Mouse (Mus musculus): ENCODE measurements around the gene Lrp5. TPM values are rescaled to one million over a fixed set of nuclear protein-coding genes. Genes with fewer than 3 reads are reported as not detected.

Lrp5 gene
- total RNA-seq, 1 experiment from 2014 or later, result 14.0 TPM

DNA sequence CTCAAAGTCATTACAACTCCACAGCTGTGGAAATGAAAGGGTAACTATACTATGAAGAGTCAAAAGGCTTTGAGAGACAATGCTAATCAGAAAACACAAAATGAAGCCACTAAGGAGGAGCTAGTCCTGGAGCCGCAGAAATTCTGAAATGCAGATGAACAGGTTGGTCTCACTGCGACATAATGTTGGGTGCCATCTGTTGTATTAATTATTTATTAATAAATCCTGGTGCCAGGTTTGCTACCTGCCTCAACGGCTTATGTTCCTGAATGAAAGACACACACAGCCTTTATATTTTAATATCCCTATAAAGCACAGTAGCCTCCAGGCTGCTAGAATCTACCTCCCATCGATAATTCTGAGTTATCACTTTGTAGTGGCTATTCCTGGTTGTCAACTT lies 143.8 kb downstream of the Lrp5 start:
- no peak for ATAC-seq (replicated peaks; ENCODE audit: insufficient number of reproducible peaks, low FRiP score, low TSS enrichment, poor library complexity, severe bottlenecking)

- no peak for ATAC-seq (replicated peaks; ENCODE audit: insufficient number of reproducible peaks, low FRiP score, low TSS enrichment, poor library complexity, severe bottlenecking)
These were observed 145.4 kb downstream of the Lrp5 start for GRCm38 (mm10) chr19:3540997-3541396.

GRCm38 (mm10) chr19:3540254-3540653 lies 146.1 kb downstream of the Lrp5 start:
- ATAC-seq (replicated peaks; ENCODE audit: insufficient number of reproducible peaks, low FRiP score, low TSS enrichment, poor library complexity, severe bottlenecking), result no peak

DNA sequence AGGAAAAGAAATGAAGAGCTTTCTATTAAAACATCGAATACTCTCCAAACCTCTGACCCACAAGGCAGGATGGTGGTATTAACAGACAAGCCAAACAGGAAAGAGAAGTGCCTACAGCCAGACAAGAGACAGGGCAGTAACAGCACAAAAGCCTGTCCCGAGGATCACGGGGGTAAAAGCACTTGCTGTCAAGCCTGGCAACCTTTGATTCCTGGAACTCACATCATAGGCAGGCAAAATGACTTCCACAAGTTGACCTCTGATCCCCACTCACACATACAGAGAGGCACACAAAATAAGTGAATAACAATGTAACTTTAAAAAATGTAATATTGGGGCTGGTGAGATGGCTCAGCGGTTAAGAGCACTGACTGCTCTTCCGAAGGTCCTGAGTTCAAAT lies 146.9 kb downstream of the Lrp5 start:
- no peak for ATAC-seq (replicated peaks; ENCODE audit: insufficient number of reproducible peaks, low FRiP score, low TSS enrichment, poor library complexity, severe bottlenecking)

- ATAC-seq (replicated peaks; ENCODE audit: insufficient number of reproducible peaks, low FRiP score, low TSS enrichment, poor library complexity, severe bottlenecking), result peak; percentile 90
These were observed 148.7 kb downstream of the Lrp5 start for GRCm38 (mm10) chr19:3537658-3538057.

- no peak for ATAC-seq (replicated peaks; ENCODE audit: insufficient number of reproducible peaks, low FRiP score, low TSS enrichment, poor library complexity, severe bottlenecking)
These were observed 151.4 kb downstream of the Lrp5 start for GRCm38 (mm10) chr19:3534945-3535344.

Other genes with a start within 250 kb of the Lrp5 start
- gene Ppp6r3, start 110.8 kb downstream of the Lrp5 start, total RNA-seq (2017), result 90.3 to 128 TPM (median 101 TPM) in 3 replicates
- 3.8 to 9.4 TPM (median 9.1 TPM) in 3 replicates for gene 1810055G02Rik, start 21.7 kb upstream of the Lrp5 start, total RNA-seq (2017)
- 103 to 126 TPM (median 109 TPM) in 3 replicates for gene Kmt5b, start 80.9 kb upstream of the Lrp5 start, total RNA-seq (2017)
- 34.8 to 59.4 TPM (median 42.0 TPM) in 3 replicates for gene Chka, start 165.2 kb upstream of the Lrp5 start, total RNA-seq (2017)
- 181 to 259 TPM (median 252 TPM) in 3 replicates for gene Tcirg1, start 220.6 kb upstream of the Lrp5 start, total RNA-seq (2017)
- 27.2 to 46.8 TPM (median 33.1 TPM) in 3 replicates for gene Ndufs8, start 226.2 kb upstream of the Lrp5 start, total RNA-seq (2017)
- gene Aldh3b1, start 243.2 kb upstream of the Lrp5 start, total RNA-seq (2017), result 54.5 to 74.4 TPM (median 57.2 TPM) in 3 replicates
- 243 to 349 TPM (median 322 TPM) in 3 replicates for gene Unc93b1, start 248.6 kb upstream of the Lrp5 start, total RNA-seq (2017)